ENCODE assay signal across 20 mouse cellular contexts in the genomic region with DNA sequence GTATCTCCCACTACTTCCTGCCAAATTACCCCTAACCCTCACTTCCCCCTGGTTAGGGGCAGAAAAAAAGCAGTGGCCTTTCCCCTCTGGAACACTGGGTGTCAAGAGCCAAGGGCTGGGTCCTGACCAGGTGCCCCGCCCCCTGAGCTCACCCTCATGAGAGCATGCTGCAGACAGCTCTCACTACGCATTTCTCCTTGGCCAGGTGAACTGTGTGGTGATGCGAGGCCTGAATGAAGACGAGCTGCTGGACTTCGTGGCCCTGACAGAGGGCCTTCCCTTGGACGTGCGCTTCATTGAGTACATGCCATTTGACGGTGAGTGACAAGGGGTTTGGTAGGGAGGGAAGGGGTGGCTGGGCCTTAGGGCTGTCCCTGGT. TPM values are rescaled to one million over a fixed set of nuclear protein-coding genes. Genes with fewer than 3 reads are reported as not detected.
DNase-seq lines count a peak whose midpoint lies in the region; ATAC-seq lines count a peak whose summit lies in the region.
"Had no signal": no experiment of that assay in that cellular context is flagged by ENCODE, and none has a peak within 500 bp of the region (broad histone marks: within the 10 kb centered on the region; RNA-seq: fewer than 3 reads in every experiment).

No protein-coding gene starts in this region.

- no peak overlapping the region for H3K9ac ChIP-seq in heart, embryonic 11.5 days (ENCODE audit: low read depth, low read length)
- no peak overlapping the region for H3K9ac ChIP-seq in kidney, embryonic 15.5 days
- no peak overlapping the region for H3K9ac ChIP-seq in intestine, embryonic 16.5 days (ENCODE audit: low read depth, low read length)
- H3K9ac ChIP-seq: heart, embryonic 15.5 days; hindbrain, embryonic 15.5 days; limb, embryonic 13.5 days; liver, embryonic 15.5 days; midbrain, embryonic 13.5 days; neural tube, embryonic 12.5 days had no signal

- WGBS in heart, embryonic 11.5 days (ENCODE audit: insufficient replicate concordance) = 73% methylated on average over 8 of the region's 8 CpGs
- 75% methylated on average over 8 of the region's 8 CpGs for WGBS in kidney, embryonic 15.5 days
- WGBS in intestine, embryonic 16.5 days = 80% methylated on average over 8 of the region's 8 CpGs

- intact Hi-C loops in heart, postnatal 10 days (cut with DNase I) = no loop called here

- ATAC-seq in cerebellum, adult (ENCODE audit: insufficient number of reproducible peaks, low FRiP score, low TSS enrichment) = 0 out of 2 replicates have a peak, but pooled peaks have one; percentile 20
- ATAC-seq in heart, embryonic 11.5 days (replicated peaks; ENCODE audit: insufficient number of reproducible peaks, low FRiP score, low TSS enrichment) = 0 out of 2 replicates have a peak, but pooled peaks have one; percentile 18
- ATAC-seq in kidney, embryonic 15.5 days (replicated peaks; ENCODE audit: low FRiP score) = peak; percentile 35; the same call in 1 of the 2 replicates
- peak; percentile 54; the same call in 1 of the 2 replicates for ATAC-seq in intestine, embryonic 16.5 days
- ATAC-seq: midbrain, embryonic 13.5 days had no signal

- H3K4me2 ChIP-seq in heart, embryonic 11.5 days = peak overlapping the region; percentile 18; the same call in 1 of the 2 replicates
- no peak overlapping the region for H3K4me2 ChIP-seq in kidney, embryonic 15.5 days
- H3K4me2 ChIP-seq in intestine, embryonic 16.5 days (ENCODE audit: low read depth, low read length) = no peak overlapping the region
- H3K4me2 ChIP-seq: heart, embryonic 15.5 days; hindbrain, embryonic 15.5 days; limb, embryonic 13.5 days; liver, embryonic 15.5 days; midbrain, embryonic 13.5 days; neural tube, embryonic 12.5 days had no signal

- H3K27ac ChIP-seq in heart, embryonic 11.5 days (ENCODE audit: low read depth, low read length) = no peak overlapping the region
- H3K27ac ChIP-seq in kidney, embryonic 15.5 days = no peak overlapping the region
- H3K27ac ChIP-seq in intestine, embryonic 16.5 days (ENCODE audit: low read length) = no peak overlapping the region
- H3K27ac ChIP-seq: heart, embryonic 15.5 days; hindbrain, embryonic 15.5 days; limb, embryonic 13.5 days; liver, embryonic 15.5 days; midbrain, embryonic 13.5 days; neural tube, embryonic 12.5 days had no signal

- H3K4me1 ChIP-seq in heart, embryonic 11.5 days (ENCODE audit: control insufficient read depth, insufficient read depth, low read length) = peaks cover 7% of the 10 kb centered on the region
- H3K4me1 ChIP-seq in kidney, embryonic 15.5 days = peaks cover 24% of the 10 kb centered on the region
- peaks cover 14% of the 10 kb centered on the region for H3K4me1 ChIP-seq in intestine, embryonic 16.5 days (ENCODE audit: control insufficient read depth, insufficient read depth, low read length)
- H3K4me1 ChIP-seq: hindbrain, embryonic 15.5 days; liver, embryonic 15.5 days; midbrain, embryonic 13.5 days; neural tube, embryonic 12.5 days had no signal

- H3K27me3 ChIP-seq in heart, embryonic 11.5 days (ENCODE audit: control insufficient read depth, insufficient read depth, low read length) = no peaks in the 10 kb centered on the region
- H3K27me3 ChIP-seq in kidney, embryonic 15.5 days = no peaks in the 10 kb centered on the region
- H3K27me3 ChIP-seq in intestine, embryonic 16.5 days (replicated peaks; ENCODE audit: control insufficient read depth, insufficient read depth, low read length) = no peaks in the 10 kb centered on the region
- H3K27me3 ChIP-seq: heart, embryonic 15.5 days; hindbrain, embryonic 15.5 days; limb, embryonic 13.5 days; liver, embryonic 15.5 days; midbrain, embryonic 13.5 days; neural tube, embryonic 12.5 days had no signal

- H3K4me3 ChIP-seq in heart, embryonic 11.5 days (ENCODE audit: low read depth, low read length) = no peak overlapping the region
- no peak overlapping the region for H3K4me3 ChIP-seq in kidney, embryonic 15.5 days (replicated peaks)
- H3K4me3 ChIP-seq in intestine, embryonic 16.5 days (ENCODE audit: low read length) = no peak overlapping the region
- H3K4me3 ChIP-seq: heart, embryonic 15.5 days; hindbrain, embryonic 15.5 days; limb, embryonic 13.5 days; liver, embryonic 15.5 days; midbrain, embryonic 13.5 days; neural tube, embryonic 12.5 days had no signal

- DNase-seq in cerebellum, postnatal 36 days = no peak
- no peak for DNase-seq in heart, postnatal 10 days
- DNase-seq in kidney, postnatal 10 days = no peak
- DNase-seq in retina, embryonic 14.5 days (ENCODE audit: low spot score) = no peak
- DNase-seq: adrenal gland, adult 2 months; cerebellum, adult 8-10 months; kidney, adult 2 months; lung, postnatal 10 days; right cerebral cortex, adult 18-20 months; thymus, postnatal 14 days had no signal

- H3K9me3 ChIP-seq in heart, embryonic 11.5 days (replicated peaks; ENCODE audit: control insufficient read depth, low read length) = no peaks in the 10 kb centered on the region
- no peaks in the 10 kb centered on the region for H3K9me3 ChIP-seq in kidney, embryonic 15.5 days (replicated peaks)
- H3K9me3 ChIP-seq in intestine, embryonic 16.5 days (ENCODE audit: control insufficient read depth, low read length) = no peaks in the 10 kb centered on the region
- H3K9me3 ChIP-seq: heart, embryonic 15.5 days; hindbrain, embryonic 15.5 days; limb, embryonic 13.5 days; liver, embryonic 15.5 days; midbrain, embryonic 13.5 days; neural tube, embryonic 12.5 days had no signal

- H3K36me3 ChIP-seq in heart, embryonic 11.5 days (ENCODE audit: control insufficient read depth, insufficient read depth, low read length) = 0 out of 2 replicates have a peak, but pooled peaks cover 3% of the 10 kb centered on the region
- peaks cover 31% of the 10 kb centered on the region for H3K36me3 ChIP-seq in kidney, embryonic 15.5 days
- H3K36me3 ChIP-seq in intestine, embryonic 16.5 days (ENCODE audit: control insufficient read depth, insufficient read depth, low read length) = peaks cover 8% of the 10 kb centered on the region
- H3K36me3 ChIP-seq: hindbrain, embryonic 15.5 days had no signal

RNA-seq across cellular contexts. Expression of gene Mocs1, which starts 21.1 kb away (rescaled TPM):
- 7.3 and 8.7 TPM in 2 replicates for polyA plus RNA-seq in heart, embryonic 11.5 days (2014; fragmentation: Nextera tagmentation; extraction: Ambion mirVana)
- 10 to 100 TPM; 23.9 to 25.3 TPM for total RNA-seq in heart, postnatal 10 days (2021)
- 8.4 and 8.9 TPM in 2 replicates for polyA plus RNA-seq in kidney, embryonic 15.5 days (2015; fragmentation: Nextera tagmentation; extraction: Ambion mirVana)
- polyA plus RNA-seq in intestine, embryonic 16.5 days (2015; fragmentation: Nextera tagmentation; extraction: Ambion mirVana) = 11.4 and 14.6 TPM in 2 replicates
